Mouse (Mus musculus) embryonic facial prominence, embryonic 11.5 days (tissue): Measurements from ENCODE around the gene Mvp. TPM values are rescaled to one million over a fixed set of nuclear protein-coding genes. Genes with fewer than 3 reads are reported as not detected.

Experiments used
- ATAC-seq: fragments of 200-750 bp; cut with Nextera tagmentation; replicated peaks from 2 replicates; pipeline ENCODE4 v1.8.0; 2017; ENCODE audit warnings: low read depth; ENCODE audit not compliant: insufficient number of reproducible peaks, low FRiP score, low TSS enrichment
- DNase-seq: peaks from one replicate; pipeline ENCODE4 v3.0.0-alpha.2; 2015; ENCODE audit warnings: low spot score
- H3K27ac ChIP-seq: fragments of 300-500 bp; sonication (generic); replicated peaks from 2 replicates; pipeline ENCODE4 v1.5.1; 2014; ENCODE audit warnings: mild to moderate bottlenecking, low read depth, low read length, control low read depth
- H3K27me3 ChIP-seq: fragments of 300-500 bp; sonication (generic); 2 replicates; pipeline ENCODE4 v1.6.1; 2014; ENCODE audit warnings: mild to moderate bottlenecking, low read length, moderate library complexity, mixed read lengths; ENCODE audit not compliant: control insufficient read depth, insufficient read depth
- H3K36me3 ChIP-seq: fragments of 300-500 bp; sonication (generic); replicated peaks from 2 replicates; pipeline ENCODE4 v1.6.1; 2014; ENCODE audit warnings: low read depth, mild to moderate bottlenecking, low read length, moderate library complexity, mixed read lengths; ENCODE audit not compliant: control insufficient read depth, insufficient read depth
- H3K4me1 ChIP-seq: fragments of 300-500 bp; sonication (generic); 2 replicates; pipeline ENCODE4 v1.6.1; 2014; ENCODE audit warnings: low read length, mixed read lengths; ENCODE audit not compliant: control insufficient read depth, insufficient read depth
- H3K4me2 ChIP-seq: fragments of 300-500 bp; sonication (generic); 2 replicates; pipeline ENCODE4 v1.6.1; 2014; ENCODE audit warnings: low read depth, mild to moderate bottlenecking, control low read depth, low read length, moderate library complexity
- H3K4me3 ChIP-seq: fragments of 300-500 bp; sonication (generic); 2 replicates; pipeline ENCODE4 v1.5.1; 2014; ENCODE audit warnings: low read depth, low read length, control low read depth
- H3K9ac ChIP-seq: fragments of 300-500 bp; sonication (generic); replicated peaks from 2 replicates; pipeline ENCODE4 v1.6.1; 2014; ENCODE audit warnings: mild to moderate bottlenecking, control low read depth, low read length
- H3K9me3 ChIP-seq: fragments of 300-500 bp; sonication (generic); replicated peaks from 2 replicates; pipeline ENCODE4 v1.6.1; 2016; ENCODE audit warnings: mild to moderate bottlenecking, low read length, inconsistent platforms, mixed read lengths; ENCODE audit not compliant: control insufficient read depth
- WGBS: fragments of 180-500 bp; shearing (Covaris S2); extraction: QIAGEN DNeasy Blood & Tissue Kit; methylation state at CpG from one replicate; pipeline ENCODE4 v1.1.7; 2014; 5-methylcytosine and 5-hydroxymethylcytosine counted together
- polyA plus RNA-seq: library from polyadenylated mRNA; unstranded; fragments of >200 nt; fragmentation: Nextera tagmentation; extraction: Ambion mirVana; gene quantifications from 2 replicates; pipeline ENCODE4 v1.2.1, GENCODE M21; 2014

Mvp gene
- polyA plus RNA-seq, 1 experiment from 2014 or later = 2.6 TPM

GRCm38 (mm10) chr7:127026616-127026983 lies 12.2 kb upstream of the Mvp start:
- peaks cover 16% of the 10 kb centered on the region for H3K4me1 ChIP-seq
- H3K9me3 ChIP-seq = no peaks in the 10 kb centered on the region
- no peak for DNase-seq
- peak overlapping the region; percentile 97; the same call in 1 of the 2 replicates for H3K4me2 ChIP-seq
- no CpG with 5 or more reads among the region's 48 CpGs for WGBS
- H3K36me3 ChIP-seq = peaks cover 6% of the 10 kb centered on the region
- no peaks in the 10 kb centered on the region for H3K27me3 ChIP-seq
- H3K9ac ChIP-seq = peak overlapping the region; percentile 100
- peak overlapping the region; percentile 98 for H3K27ac ChIP-seq
- ATAC-seq = no peak
- H3K4me3 ChIP-seq = peak overlapping the region; percentile 99

GRCm38 (mm10) chr7:127026161-127026600 lies 11.8 kb upstream of the Mvp start:
- Histone ChIP-seq H3K9me3 (no peaks in the 10 kb centered on the region), H3K4me3 (peak overlapping the region; percentile 99), H3K4me1 (peaks cover 16% of the 10 kb centered on the region), H3K4me2 (peak overlapping the region; percentile 97), H3K27ac (peak overlapping the region; percentile 98), H3K36me3 (peaks cover 6% of the 10 kb centered on the region), H3K27me3 (no peaks in the 10 kb centered on the region), H3K9ac (peak overlapping the region; percentile 100)
- peak; percentile 30 for ATAC-seq
- 0% methylated on average over 18 of the region's 48 CpGs for WGBS
- DNase-seq = peak; percentile 78

- H3K4me2 ChIP-seq = peak overlapping the region; percentile 97
- no peak for ATAC-seq
- H3K4me3 ChIP-seq = peak overlapping the region; percentile 99
- H3K4me1 ChIP-seq = peaks cover 17% of the 10 kb centered on the region
- no peaks in the 10 kb centered on the region for H3K9me3 ChIP-seq
- peaks cover 6% of the 10 kb centered on the region for H3K36me3 ChIP-seq
- H3K9ac ChIP-seq = peak overlapping the region; percentile 100
- no peaks in the 10 kb centered on the region for H3K27me3 ChIP-seq
- DNase-seq = peak; percentile 34
- peak overlapping the region; percentile 98 for H3K27ac ChIP-seq
- WGBS = under 1% methylated on average over 53 of the region's 65 CpGs
Observed at GRCm38 (mm10) chr7:127025556-127026160, 11.2 kb upstream of the Mvp start.

- peak overlapping the region; percentile 98 for H3K27ac ChIP-seq
- H3K9me3 ChIP-seq = no peaks in the 10 kb centered on the region
- peak overlapping the region; percentile 99 for H3K4me3 ChIP-seq
- H3K4me1 ChIP-seq = peaks cover 18% of the 10 kb centered on the region
- H3K27me3 ChIP-seq = no peaks in the 10 kb centered on the region
- ATAC-seq (no peak), DNase-seq (peak; percentile 83)
- 2% methylated on average over 30 of the region's 30 CpGs for WGBS
- peak overlapping the region; percentile 97 for H3K4me2 ChIP-seq
- H3K9ac ChIP-seq = peak overlapping the region; percentile 100
- peaks cover 6% of the 10 kb centered on the region for H3K36me3 ChIP-seq
Observed at GRCm38 (mm10) chr7:127024755-127025555, 10.5 kb upstream of the Mvp start.

- H3K36me3 ChIP-seq = peaks cover 6% of the 10 kb centered on the region
Observed at GRCm38 (mm10) chr7:127023896-127024690, 9.7 kb upstream of the Mvp start.

GRCm38 (mm10) chr7:127023272-127023691 lies 8.9 kb upstream of the Mvp start:
- 82% methylated on average over 13 of the region's 13 CpGs for WGBS
- peak overlapping the region; percentile 20; the same call in 1 of the 2 replicates for H3K27ac ChIP-seq
- no peak for ATAC-seq
- peaks cover 4% of the 10 kb centered on the region for H3K36me3 ChIP-seq
- peak overlapping the region; percentile 100 for H3K9ac ChIP-seq
- peaks cover 18% of the 10 kb centered on the region for H3K4me1 ChIP-seq
- peak overlapping the region; percentile 97 for H3K4me2 ChIP-seq
- no peaks in the 10 kb centered on the region for H3K27me3 ChIP-seq
- H3K9me3 ChIP-seq = no peaks in the 10 kb centered on the region
- H3K4me3 ChIP-seq = peak overlapping the region; percentile 99
- DNase-seq = no peak

More at GRCm38 (mm10) chr7:127023896-127024690, 9.7 kb upstream of the Mvp start:
- Histone ChIP-seq H3K4me3 (peak overlapping the region; percentile 99), H3K27me3 (no peaks in the 10 kb centered on the region), H3K4me2 (peak overlapping the region; percentile 97), H3K4me1 (peaks cover 18% of the 10 kb centered on the region), H3K9me3 (no peaks in the 10 kb centered on the region), H3K9ac (peak overlapping the region; percentile 100), H3K27ac (no peak overlapping the region)
- no peak for DNase-seq
- 34% methylated on average over 19 of the region's 19 CpGs for WGBS
- no peak for ATAC-seq

- Histone ChIP-seq H3K9me3 (no peaks in the 10 kb centered on the region), H3K36me3 (peaks cover 4% of the 10 kb centered on the region), H3K4me1 (peaks cover 15% of the 10 kb centered on the region), H3K27me3 (no peaks in the 10 kb centered on the region), H3K9ac (peak overlapping the region; percentile 18), H3K4me2 (no peak overlapping the region; the same call in 1 of the 2 replicates), H3K4me3 (no peak overlapping the region; the same call in 1 of the 2 replicates), H3K27ac (no peak overlapping the region; the same call in 1 of the 2 replicates)
- no peak for DNase-seq
- 84% methylated on average over 7 of the region's 7 CpGs for WGBS
- ATAC-seq = no peak
Observed at GRCm38 (mm10) chr7:127022528-127023271, 8.3 kb upstream of the Mvp start.
